27 mouse cellular contexts compared by ENCODE assay signal in the genomic region with DNA sequence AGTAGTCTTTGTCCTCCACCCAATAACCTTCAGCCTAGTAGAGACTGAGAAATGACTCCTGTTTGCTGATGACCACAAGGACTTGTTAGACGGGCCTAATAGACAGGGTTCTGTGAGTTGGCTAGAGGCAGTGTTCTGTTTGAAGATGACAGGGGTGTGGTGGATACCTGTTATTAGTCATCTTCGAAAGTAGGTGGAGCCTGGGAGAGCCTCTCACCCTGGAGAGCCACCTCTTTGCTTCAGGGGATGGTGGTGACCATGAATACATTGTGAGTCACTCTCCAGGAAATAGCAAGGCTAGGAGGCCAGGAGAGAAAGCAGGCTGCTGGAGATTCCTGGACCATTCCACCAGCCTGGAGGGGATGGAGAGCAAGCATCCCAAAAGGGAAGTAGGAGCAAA.
DNase-seq lines count a peak whose midpoint lies in the region; ATAC-seq and TF ChIP-seq lines count a peak whose summit lies in the region.
"Had no signal": no experiment of that assay in that cellular context is flagged by ENCODE, and none has a peak within 500 bp of the region (broad histone marks: within the 10 kb centered on the region; RNA-seq: fewer than 3 reads in every experiment).

No protein-coding gene starts in this region.

- H3K4me2 ChIP-seq in embryonic facial prominence, embryonic 15.5 days (replicated peaks): no peak overlapping the region
- H3K4me2 ChIP-seq in midbrain, embryonic 11.5 days: no peak overlapping the region
- H3K4me2 ChIP-seq: embryonic facial prominence, embryonic 12.5 days; forebrain, embryonic 12.5 days; forebrain, embryonic 15.5 days; heart, embryonic 12.5 days; heart, embryonic 15.5 days; hindbrain, embryonic 14.5 days had no signal

- ATAC-seq in embryonic facial prominence, embryonic 15.5 days (ENCODE audit: insufficient number of reproducible peaks, low FRiP score, low TSS enrichment, low read depth): 0 out of 2 replicates have a peak, but pooled peaks have one; percentile 39
- ATAC-seq in midbrain, embryonic 11.5 days (ENCODE audit: low FRiP score): no peak
- ATAC-seq in Patski: peak; percentile 57
- ATAC-seq: forebrain, embryonic 15.5 days; hindbrain, postnatal 0 days; inflammation-experienced regulatory T-cells, adult 6 months; intestine, embryonic 16.5 days had no signal

- no peak for TF ChIP-seq CTCF in Patski (IDR thresholded peaks at IDR 0.05)

- no peak overlapping the region for H3K27ac ChIP-seq in embryonic facial prominence, embryonic 15.5 days (replicated peaks)
- no peak overlapping the region for H3K27ac ChIP-seq in embryonic facial prominence, embryonic 10.5 days (replicated peaks)
- no peak overlapping the region for H3K27ac ChIP-seq in midbrain, embryonic 11.5 days (ENCODE audit: low read depth, low read length)
- H3K27ac ChIP-seq in midbrain, embryonic 10.5 days (replicated peaks): no peak overlapping the region
- H3K27ac ChIP-seq: embryonic facial prominence, embryonic 12.5 days; forebrain, embryonic 12.5 days; forebrain, embryonic 15.5 days; heart, embryonic 15.5 days; hindbrain, embryonic 14.5 days; hindbrain, postnatal 0 days had no signal

- H3K36me3 ChIP-seq in embryonic facial prominence, embryonic 15.5 days: no peaks in the 10 kb centered on the region
- H3K36me3 ChIP-seq in embryonic facial prominence, embryonic 10.5 days (replicated peaks): no peaks in the 10 kb centered on the region
- H3K36me3 ChIP-seq in midbrain, embryonic 11.5 days (ENCODE audit: control insufficient read depth, insufficient read depth, low read length): no peaks in the 10 kb centered on the region
- H3K36me3 ChIP-seq in midbrain, embryonic 10.5 days: no peaks in the 10 kb centered on the region
- H3K36me3 ChIP-seq: embryonic facial prominence, embryonic 12.5 days; forebrain, embryonic 12.5 days; forebrain, embryonic 15.5 days; G1E; heart, embryonic 12.5 days; heart, embryonic 15.5 days had no signal

- no peak overlapping the region for H3K9ac ChIP-seq in embryonic facial prominence, embryonic 15.5 days
- H3K9ac ChIP-seq in midbrain, embryonic 11.5 days (ENCODE audit: low read length): no peak overlapping the region
- H3K9ac ChIP-seq: embryonic facial prominence, embryonic 12.5 days; forebrain, embryonic 12.5 days; forebrain, embryonic 15.5 days; heart, embryonic 12.5 days; heart, embryonic 15.5 days; hindbrain, embryonic 14.5 days had no signal

- 69% methylated on average over 2 of the region's 2 CpGs for WGBS in embryonic facial prominence, embryonic 15.5 days
- 74% methylated on average over 2 of the region's 2 CpGs for WGBS in embryonic facial prominence, embryonic 10.5 days
- 95% methylated on average over 2 of the region's 2 CpGs for WGBS in midbrain, embryonic 11.5 days
- WGBS in midbrain, embryonic 10.5 days: 91% methylated on average over 2 of the region's 2 CpGs

- H3K27me3 ChIP-seq in embryonic facial prominence, embryonic 15.5 days: no peaks in the 10 kb centered on the region
- no peaks in the 10 kb centered on the region for H3K27me3 ChIP-seq in embryonic facial prominence, embryonic 10.5 days (replicated peaks; ENCODE audit: low read depth, poor library complexity, severe bottlenecking)
- H3K27me3 ChIP-seq in midbrain, embryonic 11.5 days (ENCODE audit: control insufficient read depth, insufficient read depth, low read length): no peaks in the 10 kb centered on the region
- H3K27me3 ChIP-seq in midbrain, embryonic 10.5 days (ENCODE audit: low read depth, poor library complexity, severe bottlenecking): no peaks in the 10 kb centered on the region
- no peaks in the 10 kb centered on the region for H3K27me3 ChIP-seq in Patski
- H3K27me3 ChIP-seq: CH12.LX; embryonic facial prominence, embryonic 12.5 days; forebrain, embryonic 12.5 days; forebrain, embryonic 15.5 days; heart, embryonic 12.5 days; heart, embryonic 15.5 days had no signal

- POLR2A ChIA-PET in Patski (lab: Charles Lee): interaction anchor here (0.9 to 2.7 kb wide), 2 partner anchors 9 to 10 kb away, joined by 4 to 8 read pairs; no protein-coding TSS in a partner anchor

- CTCF ChIA-PET in Patski (lab: Charles Lee): interaction anchor here (0.7 to 2.2 kb wide), 2 partner anchors 9 to 63 kb away, joined by 3 to 8 read pairs; no protein-coding TSS in a partner anchor

- H3K4me1 ChIP-seq in embryonic facial prominence, embryonic 15.5 days: no peaks in the 10 kb centered on the region
- H3K4me1 ChIP-seq in embryonic facial prominence, embryonic 10.5 days: no peaks in the 10 kb centered on the region
- H3K4me1 ChIP-seq in midbrain, embryonic 11.5 days (ENCODE audit: control insufficient read depth, insufficient read depth, low read length): no peaks in the 10 kb centered on the region
- H3K4me1 ChIP-seq in midbrain, embryonic 10.5 days: no peaks in the 10 kb centered on the region
- H3K4me1 ChIP-seq: embryonic facial prominence, embryonic 12.5 days; forebrain, embryonic 12.5 days; forebrain, embryonic 15.5 days; heart, embryonic 12.5 days; heart, embryonic 15.5 days had no signal

- in situ Hi-C loops in Patski (cut with MboI; ENCODE audit: low pct_unique_long_range_greater_than_20kb): no loop called here

- no peak for DNase-seq in embryonic facial prominence, embryonic 10.5 days (ENCODE audit: low spot score)
- peak; percentile 23 for DNase-seq in midbrain, embryonic 11.5 days (ENCODE audit: low spot score, missing footprints)
- no peak for DNase-seq in midbrain, embryonic 10.5 days (ENCODE audit: low spot score)
- DNase-seq in Patski (ENCODE audit: low read depth, low spot score): no peak
- DNase-seq in kidney, adult 9 months: no peak
- no peak for DNase-seq in thymus, postnatal 4 days
- DNase-seq: adrenal gland, postnatal 10 days; B cell, adult 2 months; cerebellum, adult 18-20 months; cerebellum, adult 9-10 months; cerebellum, postnatal 14 days; gastrocnemius, postnatal 25 days; heart, postnatal 10 days; heart, postnatal 36 days had no signal

- no peak overlapping the region for H3K4me3 ChIP-seq in embryonic facial prominence, embryonic 15.5 days (replicated peaks)
- H3K4me3 ChIP-seq in embryonic facial prominence, embryonic 10.5 days: no peak overlapping the region
- H3K4me3 ChIP-seq in midbrain, embryonic 11.5 days (ENCODE audit: low read depth, low read length): no peak overlapping the region
- H3K4me3 ChIP-seq in midbrain, embryonic 10.5 days: no peak overlapping the region
- H3K4me3 ChIP-seq: embryonic facial prominence, embryonic 12.5 days; erythroblast, embryonic 14.5 days; forebrain, embryonic 12.5 days; forebrain, embryonic 15.5 days; heart, embryonic 12.5 days; heart, embryonic 15.5 days had no signal

- no peaks in the 10 kb centered on the region for H3K9me3 ChIP-seq in embryonic facial prominence, embryonic 15.5 days (replicated peaks)
- H3K9me3 ChIP-seq in embryonic facial prominence, embryonic 10.5 days: no peaks in the 10 kb centered on the region
- no peaks in the 10 kb centered on the region for H3K9me3 ChIP-seq in midbrain, embryonic 11.5 days (ENCODE audit: control insufficient read depth, low read length)
- H3K9me3 ChIP-seq in midbrain, embryonic 10.5 days (replicated peaks): no peaks in the 10 kb centered on the region
- H3K9me3 ChIP-seq: embryonic facial prominence, embryonic 12.5 days; forebrain, embryonic 12.5 days; forebrain, embryonic 15.5 days; G1E; heart, embryonic 12.5 days; heart, embryonic 15.5 days had no signal
